8 mouse cellular contexts compared by ENCODE assay signal in the genomic region with DNA sequence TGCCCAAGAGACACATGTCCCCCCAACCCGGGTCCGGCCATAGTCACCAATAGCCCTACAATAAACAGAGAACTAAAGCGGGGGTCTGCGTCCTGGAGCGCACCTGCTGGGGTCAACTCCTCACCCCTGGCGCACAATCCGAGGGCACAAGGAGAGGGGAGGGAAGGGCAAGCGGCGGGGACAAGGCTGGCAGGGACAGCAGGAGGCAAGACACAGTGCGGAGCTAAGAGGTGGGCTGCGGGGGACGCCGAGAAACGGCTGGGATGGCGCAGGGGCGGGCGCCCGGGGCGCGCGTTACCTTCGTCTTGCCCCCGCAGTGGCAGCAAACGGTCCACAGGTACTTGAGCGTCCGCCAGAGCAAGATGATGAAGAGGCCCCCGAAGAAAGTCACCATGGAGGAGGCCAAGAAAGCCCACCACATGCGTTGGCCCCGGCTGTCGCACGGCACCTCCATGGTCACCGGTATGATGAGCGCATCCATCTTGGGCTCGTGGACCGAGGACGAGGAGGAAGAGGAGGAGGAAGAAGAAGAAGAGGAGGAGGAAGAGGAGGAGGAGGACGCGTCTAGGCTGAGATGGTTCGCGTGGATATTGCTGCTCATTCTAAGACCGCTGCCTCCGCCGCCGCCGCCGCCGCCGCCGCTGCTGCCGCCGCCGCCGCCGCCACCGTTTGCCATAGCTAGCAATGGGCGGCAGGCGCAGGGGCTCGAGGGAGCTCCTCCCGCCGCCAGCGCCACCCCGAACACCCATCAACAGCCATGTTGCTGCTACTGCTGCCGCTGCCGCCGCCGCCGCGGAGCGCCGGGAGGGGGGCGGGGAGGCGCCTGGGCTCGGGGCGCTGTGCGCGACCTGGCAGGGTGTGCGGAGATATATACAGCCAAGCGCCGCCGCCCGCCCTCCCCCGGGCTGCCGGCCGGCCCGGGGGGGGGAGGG. TPM values are rescaled to one million over a fixed set of nuclear protein-coding genes. Genes with fewer than 3 reads are reported as not detected.
A peak's percentile ranks its signal among the peaks of the same experiment; 100 is the strongest.
DNase-seq lines count a peak whose midpoint lies in the region; ATAC-seq lines count a peak whose summit lies in the region.

No protein-coding gene starts in this region.

- no peaks in the 10 kb centered on the region for H3K36me3 ChIP-seq in heart, embryonic 11.5 days (ENCODE audit: control insufficient read depth, insufficient read depth, low read length)
- no peaks in the 10 kb centered on the region for H3K36me3 ChIP-seq in heart, embryonic 13.5 days
- H3K36me3 ChIP-seq in liver, embryonic 12.5 days: no peaks in the 10 kb centered on the region

- ATAC-seq in heart, embryonic 11.5 days (replicated peaks; ENCODE audit: insufficient number of reproducible peaks, low FRiP score, low TSS enrichment): no peak
- ATAC-seq in heart, embryonic 13.5 days (ENCODE audit: extremely low read depth, insufficient number of reproducible peaks, low FRiP score, low TSS enrichment): no peak
- ATAC-seq in liver, embryonic 12.5 days: no peak

- no peaks in the 10 kb centered on the region for H3K9me3 ChIP-seq in heart, embryonic 11.5 days (replicated peaks; ENCODE audit: control insufficient read depth, low read length)
- H3K9me3 ChIP-seq in heart, embryonic 13.5 days: no peaks in the 10 kb centered on the region
- H3K9me3 ChIP-seq in liver, embryonic 12.5 days (replicated peaks): no peaks in the 10 kb centered on the region

- H3K4me1 ChIP-seq in heart, embryonic 11.5 days (ENCODE audit: control insufficient read depth, insufficient read depth, low read length): peaks cover 3% of the 10 kb centered on the region; the same call in 1 of the 2 replicates
- peaks cover 9% of the 10 kb centered on the region for H3K4me1 ChIP-seq in heart, embryonic 13.5 days
- H3K4me1 ChIP-seq in liver, embryonic 12.5 days: no peaks in the 10 kb centered on the region

- H3K27ac ChIP-seq in heart, embryonic 11.5 days (ENCODE audit: low read depth, low read length): no peak overlapping the region
- H3K27ac ChIP-seq in heart, embryonic 13.5 days (replicated peaks): no peak overlapping the region
- no peak overlapping the region for H3K27ac ChIP-seq in liver, embryonic 12.5 days

- H3K4me2 ChIP-seq in heart, embryonic 11.5 days: peak overlapping the region; percentile 98
- H3K4me2 ChIP-seq in heart, embryonic 13.5 days: peak overlapping the region; percentile 98
- peak overlapping the region; percentile 73 for H3K4me2 ChIP-seq in liver, embryonic 12.5 days

- peak overlapping the region; percentile 72 for H3K4me3 ChIP-seq in heart, embryonic 11.5 days (ENCODE audit: low read depth, low read length)
- peak overlapping the region; percentile 77 for H3K4me3 ChIP-seq in heart, embryonic 13.5 days
- peak overlapping the region; percentile 51 for H3K4me3 ChIP-seq in liver, embryonic 12.5 days

- WGBS in heart, embryonic 11.5 days (ENCODE audit: insufficient replicate concordance): 1% methylated on average over 57 of the region's 85 CpGs
- WGBS in heart, embryonic 13.5 days: under 1% methylated on average over 61 of the region's 85 CpGs
- 2% methylated on average over 65 of the region's 85 CpGs for WGBS in liver, embryonic 12.5 days (ENCODE audit: insufficient replicate concordance)

- DNase-seq in heart, adult 8-10 months (ENCODE audit: low spot score): no peak
- DNase-seq in embryo, embryonic 11 days: peak; percentile 62
- DNase-seq in kidney, postnatal 36 days: peak; percentile 25 to 48
- peak; percentile 48 for DNase-seq in ovary, adult 18-20 months (ENCODE audit: low spot score)
- no peak for DNase-seq in spleen, postnatal 10 days (ENCODE audit: low spot score in 2 of 2)

- H3K27me3 ChIP-seq in heart, embryonic 11.5 days (ENCODE audit: control insufficient read depth, insufficient read depth, low read length): peaks cover 79% of the 10 kb centered on the region
- H3K27me3 ChIP-seq in heart, embryonic 13.5 days (replicated peaks): peaks cover 99% of the 10 kb centered on the region
- H3K27me3 ChIP-seq in liver, embryonic 12.5 days (replicated peaks): peaks cover 75% of the 10 kb centered on the region

- H3K9ac ChIP-seq in heart, embryonic 11.5 days (ENCODE audit: low read depth, low read length): peak overlapping the region; percentile 48; the same call in 1 of the 2 replicates
- peak overlapping the region; percentile 79 for H3K9ac ChIP-seq in heart, embryonic 13.5 days
- no peak overlapping the region for H3K9ac ChIP-seq in liver, embryonic 12.5 days

RNA-seq across cellular contexts. Expression of a gene that starts 10.6 kb away (rescaled TPM):
- polyA plus RNA-seq in heart, embryonic 11.5 days (2014; fragmentation: Nextera tagmentation; extraction: Ambion mirVana): 0.39 and 0.52 TPM in 2 replicates
- total RNA-seq in heart, adult 8-10 months (2022): 1 to 10 TPM in 1 of 4 experiments, under 1 TPM in 3; 0.63 to 1.4 (median 0.88) TPM
- 0.19 and 0.36 TPM in 2 replicates for polyA plus RNA-seq in heart, embryonic 13.5 days (2015; fragmentation: Nextera tagmentation; extraction: Ambion mirVana)
- polyA plus RNA-seq in liver, embryonic 12.5 days (2016; fragmentation: Nextera tagmentation; extraction: Ambion mirVana): not detected in 2 replicates

Comparison
In these comparisons a context has a peak if more than half of its experiments do, and no peak if none do; other contexts are left out.
1. DNase-seq: peak in embryo, embryonic 11 days (single experiment), kidney, postnatal 36 days (2 of 2) and ovary, adult 18-20 months (single experiment); none in heart, adult 8-10 months (single experiment) and spleen, postnatal 10 days (0 of 2).
2. Peak in every context shown above with its lines, with median percentiles within 50 percentile points of each other: H3K4me2 ChIP-seq and H3K4me3 ChIP-seq.